Mouse (Mus musculus) spleen, adult 2 months (tissue): ENCODE results near the gene Ibtk. TPM values are rescaled to one million over a fixed set of nuclear protein-coding genes. Genes with fewer than 3 reads are reported as not detected.
A peak's percentile ranks its signal among the peaks of the same experiment; 100 is the strongest.
"Not testable (repeated sequence)": the region's sequence is repeated elsewhere in the genome, so short reads cannot be mapped to it uniquely, and the experiment has no call there.

Experiments used
- DNase-seq, 2 experiments: peaks; one replicate each; pipeline versions ENCODE4 v3.0.0 to v3.0.0-alpha.2; 2012 to 2021; ENCODE audit warnings: low spot score in 2 of 2, low read depth in 1 of 2
- H3K27ac ChIP-seq: fragments of 200-500 bp; 2 replicates; pipeline ENCODE4 v1.5.1; 2012; ENCODE audit warnings: low read length, inconsistent platforms; ENCODE audit not compliant: insufficient read depth
- H3K27me3 ChIP-seq: fragments of 200-500 bp; 2 replicates; pipeline ENCODE4 v1.6.1; 2012; ENCODE audit warnings: mild to moderate bottlenecking, moderate library complexity, low read length, inconsistent platforms; ENCODE audit not compliant: control insufficient read depth, insufficient read depth
- H3K36me3 ChIP-seq: fragments of 200-500 bp; 2 replicates; pipeline ENCODE4 v1.6.1; 2012; ENCODE audit warnings: mild to moderate bottlenecking, low read length, inconsistent platforms; ENCODE audit not compliant: control insufficient read depth, insufficient read depth
- H3K4me1 ChIP-seq: fragments of 200-500 bp; 2 replicates; pipeline ENCODE4 v1.6.1; 2011; ENCODE audit warnings: inconsistent platforms; ENCODE audit not compliant: control insufficient read depth, insufficient read depth, insufficient read length
- H3K4me3 ChIP-seq: fragments of 200-500 bp; 2 replicates; pipeline ENCODE4 v1.5.1; 2011; ENCODE audit warnings: mild to moderate bottlenecking, inconsistent platforms; ENCODE audit not compliant: insufficient read depth, insufficient read length; ENCODE audit errors: extremely low read depth
- CTCF ChIP-seq: fragments of 200-500 bp; IDR thresholded peaks from 2 replicates; pipeline ENCODE4 v1.5.1; 2011; ENCODE audit warnings: mild to moderate bottlenecking, inconsistent platforms; ENCODE audit not compliant: insufficient read depth, insufficient read length, insufficient replicate concordance; ENCODE audit errors: extremely low read depth
- POLR2A ChIP-seq: fragments of 200-500 bp; IDR thresholded peaks from 2 replicates; pipeline ENCODE4 v1.6.1; 2011; ENCODE audit warnings: low read depth, low read length, inconsistent platforms
- WGBS: fragments of 180-500 bp; shearing (Covaris S2); methylation state at CpG from one replicate; pipeline ENCODE4 v1.1.7; 2018; 5-methylcytosine and 5-hydroxymethylcytosine counted together
- polyA plus RNA-seq: library from polyadenylated mRNA; depleted of rRNA; stranded (reverse); fragments of >200 nt; gene quantifications from 2 replicates; pipeline ENCODE4 v1.2.3, GENCODE M21; 2012; rRNA removed

The Ibtk gene
- 4.3 and 4.4 TPM in 2 replicates for polyA plus RNA-seq

- under 1% methylated on average over 52 of the region's 52 CpGs for WGBS
- no peaks in the 10 kb centered on the region for H3K27me3 ChIP-seq
- TF ChIP-seq POLR2A (peak; percentile 66; the same call in 1 of the 2 replicates), CTCF (no peak)
- peak; percentile 85 to 95 for DNase-seq
- no peaks in the 10 kb centered on the region for H3K36me3 ChIP-seq
- H3K4me1 ChIP-seq: no peaks in the 10 kb centered on the region; the same call in 1 of the 2 replicates
- H3K4me3 ChIP-seq: peak within 1 kb of the TSS; percentile 87
- H3K27ac ChIP-seq: peak within 1 kb of the TSS; percentile 95
These were observed at the start of gene Ibtk for GRCm38 (mm10) chr9:85749142-85749921. Gene Ibtk, minus strand, starts transcription at chr9:85749334.

- 93% methylated on average over 18 of the region's 18 CpGs for WGBS
- H3K36me3 ChIP-seq, H3K27ac ChIP-seq, H3K27me3 ChIP-seq, H3K4me1 ChIP-seq, DNase-seq, H3K4me3 ChIP-seq: not testable (repeated sequence)
These were observed 42.4 kb upstream of the Ibtk start for GRCm38 (mm10) chr9:85791521-85791920.

- Histone ChIP-seq H3K4me3 (no peak overlapping the region), H3K27ac (no peak overlapping the region), H3K27me3 (no peaks in the 10 kb centered on the region), H3K4me1 (no peaks in the 10 kb centered on the region), H3K36me3 (no peaks in the 10 kb centered on the region)
- no peak for DNase-seq
- 92% methylated on average over 4 of the region's 4 CpGs for WGBS
- no peak for TF ChIP-seq CTCF
- TF ChIP-seq POLR2A: no peak
These were observed 31.1 kb upstream of the Ibtk start for GRCm38 (mm10) chr9:85780249-85780648.

GRCm38 (mm10) chr9:85779458-85779857 is 30.3 kb upstream of the Ibtk start:
- TF ChIP-seq CTCF (no peak), POLR2A (no peak)
- WGBS: 23% methylated on average over 4 of the region's 4 CpGs
- H3K36me3 ChIP-seq: no peaks in the 10 kb centered on the region
- no peaks in the 10 kb centered on the region for H3K4me1 ChIP-seq
- no peak overlapping the region for H3K4me3 ChIP-seq
- peak in 1 of 2 experiments; percentile 9 for DNase-seq
- H3K27ac ChIP-seq: no peak overlapping the region
- H3K27me3 ChIP-seq: no peaks in the 10 kb centered on the region

GRCm38 (mm10) chr9:85777544-85777943 is 28.4 kb upstream of the Ibtk start:
- 66% methylated on average over 6 of the region's 6 CpGs for WGBS
- no peak for DNase-seq
- Histone ChIP-seq H3K4me1 (no peaks in the 10 kb centered on the region), H3K27me3 (no peaks in the 10 kb centered on the region), H3K27ac (no peak overlapping the region), H3K4me3 (no peak overlapping the region), H3K36me3 (no peaks in the 10 kb centered on the region)
- no peak for TF ChIP-seq POLR2A
- TF ChIP-seq CTCF: no peak

GRCm38 (mm10) chr9:85772280-85772679 is 23.1 kb upstream of the Ibtk start:
- 68% methylated on average over 12 of the region's 12 CpGs for WGBS
- no peaks in the 10 kb centered on the region for H3K36me3 ChIP-seq
- H3K27ac ChIP-seq: no peak overlapping the region
- TF ChIP-seq POLR2A: no peak
- no peak for TF ChIP-seq CTCF
- no peaks in the 10 kb centered on the region for H3K4me1 ChIP-seq
- H3K4me3 ChIP-seq: no peak overlapping the region
- H3K27me3 ChIP-seq: no peaks in the 10 kb centered on the region
- DNase-seq: no peak

GRCm38 (mm10) chr9:85771454-85771853 is 22.3 kb upstream of the Ibtk start:
- DNase-seq: no peak
- Histone ChIP-seq H3K27me3 (no peaks in the 10 kb centered on the region), H3K36me3 (no peaks in the 10 kb centered on the region), H3K4me3 (no peak overlapping the region), H3K4me1 (no peaks in the 10 kb centered on the region), H3K27ac (no peak overlapping the region)
- 84% methylated on average over 3 of the region's 3 CpGs for WGBS
- no peak for TF ChIP-seq CTCF
- TF ChIP-seq POLR2A: no peak
